Mouse (Mus musculus) thymus, adult 2 months (tissue): ENCODE results near the gene Coro1a.

Experiments
- CTCF ChIP-seq: fragments of 200-500 bp; IDR thresholded peaks from 2 replicates; pipeline ENCODE4 v1.5.1; 2012; ENCODE audit warnings: mild to moderate bottlenecking, control low read depth, low read length, moderate library complexity, borderline replicate concordance; ENCODE audit not compliant: control insufficient read depth, poor library complexity, insufficient read depth; ENCODE audit errors: extremely low read depth
- POLR2A ChIP-seq: fragments of 200-500 bp; IDR thresholded peaks from 2 replicates; pipeline ENCODE4 v1.6.1; 2012; ENCODE audit warnings: mild to moderate bottlenecking, low read length, control low read depth, moderate library complexity; ENCODE audit not compliant: control insufficient read depth, poor library complexity, insufficient read depth; ENCODE audit errors: extremely low read depth

GRCm38 (mm10) chr7:126689021-126689420, 18.6 kb downstream of the Coro1a start:
- TF ChIP-seq POLR2A (no peak), CTCF (no peak)
